Mouse (Mus musculus): ENCODE measurements around the gene Cherp.
A peak's percentile ranks its signal among the peaks of the same experiment; 100 is the strongest.

Cherp gene

GRCm38 (mm10) chr8:72474826-72475546 lies at the start of gene Cherp:
Gene Cherp, minus strand, starts transcription at chr8:72475226.
- DNase-seq (ENCODE audit: low spot score), result peak; percentile 98

GRCm38 (mm10) chr8:72521888-72522287 lies 46.9 kb upstream of the Cherp start:
- DNase-seq (ENCODE audit: low spot score), result no peak

DNA sequence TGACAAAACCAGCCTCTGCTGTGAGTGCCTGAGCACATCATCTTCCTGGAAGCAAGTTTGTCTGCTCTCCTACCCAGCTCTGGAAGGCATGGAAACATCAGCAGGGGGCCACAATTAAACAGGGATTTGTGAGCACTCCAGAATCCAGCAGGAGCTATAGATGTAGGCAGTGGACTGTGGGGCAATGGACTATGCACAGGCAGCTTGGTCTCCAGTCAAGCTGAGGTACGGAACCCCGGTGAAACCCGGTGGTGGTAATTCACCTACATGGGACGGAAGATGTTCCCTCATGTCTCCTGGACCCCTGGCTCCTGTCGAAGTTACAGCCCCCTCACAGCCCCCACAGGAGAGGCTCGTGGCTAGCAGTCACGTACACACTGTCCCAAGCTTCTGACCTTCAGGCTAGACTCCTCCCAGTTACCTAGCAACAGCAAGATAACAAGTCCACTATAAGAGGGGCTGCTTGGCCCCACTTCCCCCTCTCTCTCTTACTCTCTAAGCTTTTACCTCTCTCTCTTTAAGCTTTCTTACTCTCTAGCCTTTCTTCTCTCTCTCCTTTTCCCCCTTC lies 42.5 kb upstream of the Cherp start:
- no peak for DNase-seq (ENCODE audit: low spot score)

DNA sequence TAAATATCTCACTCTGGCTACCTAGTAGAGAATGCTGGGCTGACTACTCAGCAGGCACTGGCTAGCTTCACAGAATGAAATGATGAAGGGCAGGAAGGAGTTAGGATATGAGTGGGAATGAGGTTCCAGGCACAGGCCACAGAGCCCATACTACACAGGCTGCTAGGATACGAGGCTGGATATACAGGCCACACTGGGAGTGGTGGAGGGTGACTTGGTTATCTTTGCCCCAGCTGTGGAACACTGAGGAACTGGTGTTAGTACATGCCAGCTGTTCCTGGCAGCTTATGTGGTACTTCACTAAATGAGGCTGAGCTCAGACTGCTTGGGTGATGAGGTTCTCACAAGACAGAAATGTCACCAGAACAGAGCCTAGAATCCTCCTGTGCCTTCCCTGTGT lies 38.1 kb upstream of the Cherp start:
- no peak for DNase-seq (ENCODE audit: low spot score)

- DNase-seq (ENCODE audit: low spot score), result no peak
Measured at GRCm38 (mm10) chr8:72512648-72513047, 37.6 kb upstream of the Cherp start.

- DNase-seq (ENCODE audit: low spot score), result no peak
Measured at GRCm38 (mm10) chr8:72507505-72507904, 32.5 kb upstream of the Cherp start.

DNA sequence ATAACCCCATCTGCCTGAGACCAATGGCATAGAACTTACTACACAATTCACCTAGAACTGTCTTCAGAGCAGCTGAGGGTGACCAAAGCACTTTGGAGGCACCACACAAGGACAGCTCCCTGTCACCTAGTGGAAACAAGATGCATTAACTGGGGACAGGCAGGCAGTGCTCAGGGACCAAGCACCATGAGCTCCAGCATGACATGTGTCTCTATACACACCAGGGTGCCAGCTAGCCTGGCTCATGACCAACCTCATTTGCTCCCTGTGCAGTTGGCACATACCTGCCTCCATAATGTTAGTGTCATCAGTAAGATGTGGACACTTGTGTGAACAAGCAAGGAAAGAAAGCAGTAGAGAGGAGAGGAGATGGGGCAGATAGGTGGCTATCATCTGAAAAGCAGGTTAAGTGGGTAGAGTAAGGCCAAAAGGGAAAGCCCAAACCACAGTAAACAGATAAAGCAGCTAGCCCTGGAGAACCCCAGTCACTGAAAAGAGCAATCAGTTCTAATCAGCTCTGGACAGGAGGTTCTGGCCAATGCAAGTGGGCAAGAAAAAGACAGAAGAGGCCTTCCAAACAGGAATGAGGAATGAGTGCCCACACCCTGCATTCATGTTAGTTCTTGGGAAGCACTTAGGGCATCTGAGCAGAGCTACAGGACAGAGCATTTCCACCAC lies 29.8 kb upstream of the Cherp start:
- DNase-seq (ENCODE audit: low spot score), result no peak

GRCm38 (mm10) chr8:72504137-72504536 lies 29.1 kb upstream of the Cherp start:
- DNase-seq (ENCODE audit: low spot score), result no peak

GRCm38 (mm10) chr8:72500521-72500931 lies 25.5 kb upstream of the Cherp start:
- DNase-seq (ENCODE audit: low spot score), result no peak

DNA sequence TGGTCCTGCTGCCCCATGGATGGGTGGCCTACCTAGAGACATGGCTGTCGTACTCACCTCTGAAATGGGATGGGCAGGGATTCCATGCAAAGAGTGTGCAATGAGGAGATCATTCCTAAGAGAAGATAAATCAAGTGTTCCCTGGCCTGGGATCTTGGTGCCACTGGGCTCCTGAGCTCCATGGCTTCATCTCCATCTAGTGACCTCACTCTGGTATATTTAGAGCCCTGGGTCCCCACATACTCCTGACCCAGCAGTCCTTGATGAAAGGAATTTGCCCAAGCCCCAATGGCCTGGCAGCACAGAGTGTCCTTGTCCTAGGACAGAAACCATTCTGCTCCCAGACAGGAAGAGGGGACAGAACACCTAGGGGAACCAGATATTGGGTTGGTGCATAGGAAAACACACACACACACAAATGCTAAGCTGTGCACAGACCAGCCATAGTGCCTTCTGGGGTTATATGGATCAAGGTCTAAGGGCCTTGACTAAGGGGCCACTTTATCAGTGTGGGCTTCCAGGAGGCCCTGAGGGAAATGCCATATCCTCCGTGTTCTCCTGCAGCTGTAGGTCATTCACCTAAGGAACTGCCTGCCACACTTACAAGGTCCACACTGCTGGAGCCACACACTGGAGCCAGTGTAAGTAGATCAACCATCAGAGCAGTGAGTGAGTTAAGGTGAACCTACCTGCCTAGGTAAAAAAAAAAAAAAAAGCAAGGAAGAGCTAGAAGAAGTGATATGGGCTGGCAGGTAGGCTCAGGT lies 24.7 kb upstream of the Cherp start:
- no peak for DNase-seq (ENCODE audit: low spot score)

GRCm38 (mm10) chr8:72498527-72498926 lies 23.5 kb upstream of the Cherp start:
- no peak for DNase-seq (ENCODE audit: low spot score)

DNA sequence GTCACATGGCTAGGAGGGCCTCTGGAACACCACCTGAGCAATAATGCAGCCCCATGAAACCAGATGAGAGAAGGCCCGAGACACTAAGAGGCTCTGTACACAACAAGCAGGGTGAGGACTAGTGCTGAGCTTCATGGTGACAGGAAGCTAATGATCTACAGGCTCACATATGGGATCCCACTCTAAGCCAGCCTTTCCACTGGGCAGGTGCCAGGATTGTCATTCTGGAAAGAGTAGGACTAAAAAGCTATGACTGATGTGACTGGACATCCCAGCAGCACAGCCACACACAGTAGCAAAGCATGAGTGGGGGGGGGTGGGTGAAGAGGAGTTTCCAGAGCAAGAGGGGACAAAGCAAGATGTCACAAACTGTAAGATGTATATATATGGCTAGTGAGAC lies 22.9 kb upstream of the Cherp start:
- DNase-seq (ENCODE audit: low spot score), result no peak

- DNase-seq (ENCODE audit: low spot score), result no peak
Measured at GRCm38 (mm10) chr8:72496217-72496616, 21.2 kb upstream of the Cherp start.

DNA sequence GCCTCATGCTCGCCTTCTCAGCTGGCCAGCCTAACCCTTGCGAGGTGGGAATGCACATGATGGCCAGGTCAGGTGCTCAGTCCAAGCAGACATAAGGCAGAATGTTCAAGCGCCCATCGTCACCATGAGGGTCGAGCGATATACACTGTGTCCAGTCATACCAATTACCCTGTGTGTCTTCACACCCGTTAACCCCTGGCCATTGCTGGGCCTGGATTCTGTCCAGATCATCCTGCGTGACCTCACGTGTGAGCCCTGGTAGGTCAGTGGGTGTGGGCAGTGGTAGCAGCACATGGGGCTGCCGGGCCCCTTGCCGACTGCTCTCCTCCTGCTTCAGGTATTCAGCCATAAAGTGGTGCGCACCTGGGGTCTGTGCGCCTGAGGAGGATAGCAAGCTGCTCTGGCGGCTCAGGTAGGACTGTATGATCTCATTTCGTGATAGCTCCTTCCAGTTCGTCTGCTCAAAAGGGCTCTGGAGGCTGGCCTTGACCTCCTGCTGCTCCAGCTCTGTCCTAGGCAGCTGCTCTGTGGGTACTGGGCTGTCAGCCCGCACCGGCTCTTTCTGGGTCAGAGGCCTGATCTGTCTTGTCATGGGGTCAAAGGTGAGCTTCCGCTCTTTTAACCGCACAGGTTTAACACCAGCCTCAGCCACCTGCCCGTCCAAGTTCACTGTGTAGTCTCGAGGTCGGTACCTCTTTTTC lies 20.5 kb upstream of the Cherp start:
- no peak for DNase-seq (ENCODE audit: low spot score)

- no peak for DNase-seq (ENCODE audit: low spot score)
Measured at GRCm38 (mm10) chr8:72493381-72493780, 18.4 kb upstream of the Cherp start.

GRCm38 (mm10) chr8:72492622-72493081 lies 17.6 kb upstream of the Cherp start:
- DNase-seq (ENCODE audit: low spot score), result peak; percentile 99

DNA sequence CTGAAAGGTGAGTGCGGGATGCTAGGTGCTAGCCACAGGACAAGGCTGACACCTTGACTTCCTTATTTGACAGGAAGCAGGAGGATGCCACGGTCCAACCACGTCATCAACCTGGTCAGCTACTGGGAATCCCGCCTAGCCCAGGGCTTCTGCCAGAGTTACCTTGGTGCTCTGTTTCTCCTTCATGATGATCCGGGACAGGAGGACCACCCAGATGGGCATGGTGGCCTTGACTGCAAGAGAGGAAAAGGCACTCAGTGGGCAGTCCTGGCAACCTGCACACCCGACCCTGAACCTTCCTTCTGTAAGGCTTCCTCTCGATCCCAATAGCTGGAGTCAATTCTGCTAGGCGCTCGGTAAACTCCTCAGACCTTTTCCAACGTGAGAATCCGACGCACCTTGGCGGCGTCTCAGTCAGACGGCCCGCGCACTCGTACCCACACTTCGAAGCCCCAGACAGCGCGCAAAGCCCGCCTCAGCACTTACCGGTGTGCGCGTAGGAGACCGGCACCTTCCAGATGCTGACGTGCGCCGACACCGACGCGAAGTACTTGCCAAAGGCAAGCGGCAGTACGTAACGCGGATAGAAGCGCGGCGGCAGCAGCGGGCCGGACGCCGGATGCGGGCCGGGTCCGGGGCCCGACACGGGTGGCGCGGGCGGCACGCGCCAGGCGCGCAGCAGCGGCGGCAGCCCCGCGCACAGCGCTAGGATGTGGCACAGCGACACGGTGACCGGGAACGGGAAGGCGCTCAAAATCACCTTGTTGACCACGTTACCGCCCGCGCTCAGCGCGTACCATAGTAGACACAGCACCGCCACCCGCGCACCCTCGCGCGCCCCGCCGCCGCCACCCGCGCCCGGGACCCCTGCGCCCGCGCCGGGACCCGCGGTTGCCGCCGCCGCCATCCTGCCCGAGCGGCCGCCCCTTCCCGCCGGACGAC lies 16.9 kb upstream of the Cherp start, which contains the start of gene Slc35e1:
TSS of gene Slc35e1 (minus strand) at position 935 of the 942 bp plus-strand sequence.
- DNase-seq (ENCODE audit: low spot score), result peak; percentile 16

DNA sequence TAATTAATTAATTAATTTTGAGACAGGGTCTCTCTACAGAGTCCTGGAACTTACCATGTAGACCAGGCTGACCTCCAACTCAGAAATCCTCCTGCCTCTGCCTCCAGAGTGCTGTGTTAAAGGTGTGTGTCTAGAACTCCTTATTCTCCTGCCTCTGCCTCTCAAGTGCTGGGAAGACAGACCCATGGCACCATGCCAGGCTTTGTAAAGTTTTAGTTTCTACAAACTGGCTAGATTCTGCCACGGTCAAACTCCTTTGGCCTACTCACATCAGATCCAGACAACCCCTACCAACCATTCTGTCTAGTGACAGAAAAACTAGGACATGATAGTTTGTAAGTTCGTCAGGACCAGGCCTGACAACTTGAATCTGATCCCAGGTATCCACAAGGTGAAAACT lies 16.0 kb upstream of the Cherp start:
- no peak for DNase-seq (ENCODE audit: low spot score)

GRCm38 (mm10) chr8:72487014-72487413 lies 12.0 kb upstream of the Cherp start:
- DNase-seq (ENCODE audit: low spot score), result no peak

GRCm38 (mm10) chr8:72485456-72486199 lies 10.6 kb upstream of the Cherp start:
- peak; percentile 66 for DNase-seq (ENCODE audit: low spot score)
